Mouse (Mus musculus) erythroblast, embryonic 14.5 days (primary cell): ENCODE measurements at regions not wholly inside any gene's neighbourhood (a gene's known extent, or its start where the extent isn't known, plus 50 kb on each side); places are given as distances from the start of the nearest gene placed in this dataset.

Experiments used
- GATA1 ChIP-seq: IDR thresholded peaks from 2 replicates; pipeline ENCODE4 v1.6.1; 2012; ENCODE audit warnings: low read length, inconsistent platforms, mixed read lengths
- TAL1 ChIP-seq: IDR thresholded peaks from 3 replicates; pipeline ENCODE4 v1.6.1; 2012; ENCODE audit warnings: low read length, inconsistent platforms, mixed read lengths

- TF ChIP-seq TAL1 (no peak), GATA1 (no peak)
Measured at GRCm38 (mm10) chr16:77419116-77419735, 182.7 kb downstream of the Gm11146 start.
